In genomic region chr15:78869775-78870174, GRCm38 (mm10) we compare ENCODE assay signal across 8 mouse cellular contexts. TPM values are rescaled to one million over a fixed set of nuclear protein-coding genes. Genes with fewer than 3 reads are reported as not detected.
DNase-seq lines count a peak whose midpoint lies in the region; ATAC-seq and TF ChIP-seq lines count a peak whose summit lies in the region.

No protein-coding gene starts in this region.

- DNase-seq in hindbrain, embryonic 14.5 days (ENCODE audit: low spot score) = peak; percentile 82
- DNase-seq in Muller cell, postnatal 12 days (ENCODE audit: inconsistent ontology term) = peak; percentile 40
- DNase-seq in embryo, embryonic 10 days (ENCODE audit: low spot score) = peak; percentile 69
- DNase-seq in limb, embryonic 11.5 days (ENCODE audit: low spot score) = peak; percentile 66
- DNase-seq in testis, postnatal 14 days (ENCODE audit: low spot score) = no peak

- TF ChIP-seq CTCF in C2C12 (IDR thresholded peaks at IDR 0.05; ENCODE audit: control insufficient read depth, insufficient read depth, insufficient read length) = peak; percentile 22
- peak; percentile 72; the same call in 1 of the 2 replicates for TF ChIP-seq CTCF in small intestine, adult 2 months (IDR thresholded peaks at IDR 0.05; ENCODE audit: extremely low read depth, insufficient read length, insufficient replicate concordance, low read depth, low read length)

- WGBS in hindbrain, embryonic 14.5 days = 24% methylated on average over 6 of the region's 6 CpGs
- 25% methylated on average over 6 of the region's 6 CpGs for WGBS in hindbrain, embryonic 16.5 days
- 23% methylated on average over 6 of the region's 6 CpGs for WGBS in limb, embryonic 11.5 days
- 4% methylated on average over 6 of the region's 6 CpGs for WGBS in small intestine, adult 2 months

- H3K4me1 ChIP-seq in hindbrain, embryonic 14.5 days (replicated peaks; ENCODE audit: control insufficient read depth, insufficient read depth, low read length) = no peaks in the 10 kb centered on the region; the same call in 1 of the 2 replicates
- H3K4me1 ChIP-seq in hindbrain, embryonic 16.5 days (ENCODE audit: control insufficient read depth, insufficient read depth, low read depth, low read length) = peaks cover 5% of the 10 kb centered on the region; the same call in 1 of the 2 replicates
- H3K4me1 ChIP-seq in limb, embryonic 11.5 days (ENCODE audit: control insufficient read depth, insufficient read depth, low read length) = peaks cover 6% of the 10 kb centered on the region; the same call in 1 of the 2 replicates
- peaks cover 13% of the 10 kb centered on the region for H3K4me1 ChIP-seq in small intestine, adult 2 months (ENCODE audit: control insufficient read depth, insufficient read depth, insufficient read length, low read length)

- no peak overlapping the region for H3ac ChIP-seq in C2C12 (ENCODE audit: control insufficient read depth, insufficient read length, low read depth)

- no peak overlapping the region for H3K9ac ChIP-seq in hindbrain, embryonic 14.5 days
- H3K9ac ChIP-seq in hindbrain, embryonic 16.5 days (ENCODE audit: low read depth, low read length) = no peak overlapping the region
- no peak overlapping the region for H3K9ac ChIP-seq in limb, embryonic 11.5 days (ENCODE audit: low read length)

- TF ChIP-seq POLR2A in small intestine, adult 2 months (IDR thresholded peaks at IDR 0.05; ENCODE audit: low read depth, low read length) = no peak

- H3K27ac ChIP-seq in hindbrain, embryonic 14.5 days = no peak overlapping the region
- no peak overlapping the region for H3K27ac ChIP-seq in hindbrain, embryonic 16.5 days (ENCODE audit: low read depth, low read length)
- H3K27ac ChIP-seq in limb, embryonic 11.5 days (replicated peaks; ENCODE audit: low read depth, low read length) = no peak overlapping the region
- no peak overlapping the region for H3K27ac ChIP-seq in small intestine, adult 2 months (ENCODE audit: insufficient read depth, low read depth, low read length)

- no peak overlapping the region for H3K4me2 ChIP-seq in hindbrain, embryonic 14.5 days (replicated peaks)
- no peak overlapping the region for H3K4me2 ChIP-seq in hindbrain, embryonic 16.5 days (ENCODE audit: low read length)
- no peak overlapping the region for H3K4me2 ChIP-seq in limb, embryonic 11.5 days (ENCODE audit: low read depth, severe bottlenecking)

- no peaks in the 10 kb centered on the region for H3K36me3 ChIP-seq in hindbrain, embryonic 14.5 days (replicated peaks; ENCODE audit: control insufficient read depth, insufficient read depth)
- no peaks in the 10 kb centered on the region for H3K36me3 ChIP-seq in hindbrain, embryonic 16.5 days (ENCODE audit: control insufficient read depth, insufficient read depth, low read length)
- H3K36me3 ChIP-seq in C2C12 (ENCODE audit: control insufficient read depth, insufficient read depth) = no peaks in the 10 kb centered on the region
- H3K36me3 ChIP-seq in limb, embryonic 11.5 days (ENCODE audit: control insufficient read depth, insufficient read depth, low read length) = no peaks in the 10 kb centered on the region
- H3K36me3 ChIP-seq in small intestine, adult 2 months (ENCODE audit: control insufficient read depth, insufficient read depth, low read length) = no peaks in the 10 kb centered on the region

- H3K79me3 ChIP-seq in C2C12 (ENCODE audit: low read depth) = no peaks in the 10 kb centered on the region

- H3K9me3 ChIP-seq in hindbrain, embryonic 14.5 days (ENCODE audit: control insufficient read depth, low read length) = no peaks in the 10 kb centered on the region
- H3K9me3 ChIP-seq in hindbrain, embryonic 16.5 days (ENCODE audit: control insufficient read depth, low read length) = no peaks in the 10 kb centered on the region
- no peaks in the 10 kb centered on the region for H3K9me3 ChIP-seq in limb, embryonic 11.5 days (ENCODE audit: control insufficient read depth, low read length)

- no peak for ATAC-seq in hindbrain, embryonic 14.5 days (ENCODE audit: low FRiP score)
- ATAC-seq in hindbrain, embryonic 16.5 days = no peak
- ATAC-seq in limb, embryonic 11.5 days (ENCODE audit: insufficient number of reproducible peaks, low FRiP score, low TSS enrichment, low read depth) = no peak

- H3K27me3 ChIP-seq in hindbrain, embryonic 14.5 days (ENCODE audit: control insufficient read depth, insufficient read depth, low read length) = no peaks in the 10 kb centered on the region
- no peaks in the 10 kb centered on the region for H3K27me3 ChIP-seq in hindbrain, embryonic 16.5 days (replicated peaks; ENCODE audit: control insufficient read depth, insufficient read depth, low read length)
- no peaks in the 10 kb centered on the region for H3K27me3 ChIP-seq in C2C12 (ENCODE audit: control insufficient read depth, insufficient read depth, insufficient read length)
- no peaks in the 10 kb centered on the region for H3K27me3 ChIP-seq in limb, embryonic 11.5 days (ENCODE audit: control insufficient read depth, insufficient read depth, low read length)
- no peaks in the 10 kb centered on the region for H3K27me3 ChIP-seq in small intestine, adult 2 months (ENCODE audit: control insufficient read depth, insufficient read depth, low read length)

- H3K4me3 ChIP-seq in hindbrain, embryonic 14.5 days (replicated peaks; ENCODE audit: low read length) = no peak overlapping the region
- H3K4me3 ChIP-seq in hindbrain, embryonic 16.5 days (ENCODE audit: low read length) = no peak overlapping the region
- no peak overlapping the region for H3K4me3 ChIP-seq in C2C12 (ENCODE audit: insufficient read depth, poor library complexity, severe bottlenecking)
- H3K4me3 ChIP-seq in limb, embryonic 11.5 days (ENCODE audit: low read depth, low read length) = no peak overlapping the region
- H3K4me3 ChIP-seq in small intestine, adult 2 months (ENCODE audit: low read depth, low read length) = no peak overlapping the region

- H3K79me2 ChIP-seq in C2C12 (ENCODE audit: control insufficient read depth, insufficient read depth) = no peaks in the 10 kb centered on the region

TF ChIP-seq in C2C12, 6 proteins besides CTCF, POLR2A, EP300 and RAD21:
- peak; percentile 90 for TF ChIP-seq MAX (IDR thresholded peaks at IDR 0.05)
- no peak for TF ChIP-seq FOSL1 (IDR thresholded peaks at IDR 0.05; ENCODE audit: insufficient read depth, low read length, poor library complexity, severe bottlenecking)

RNA-seq across cellular contexts. Expression of gene Gga1, which starts 7.2 kb away (rescaled TPM):
- 40.1 and 43.0 TPM in 2 replicates for polyA plus RNA-seq in hindbrain, embryonic 14.5 days (2014; fragmentation: Nextera tagmentation; extraction: Ambion mirVana)
- 46.1 and 51.8 TPM in 2 replicates for polyA plus RNA-seq in hindbrain, embryonic 16.5 days (2015; fragmentation: Nextera tagmentation; extraction: Ambion mirVana)
- 71.2 TPM for polyA plus RNA-seq in C2C12 (2012; fragmentation: generic; extraction: Trizol)
- polyA plus RNA-seq in limb, embryonic 11.5 days (2014; fragmentation: Nextera tagmentation; extraction: Ambion mirVana) = 30.9 and 32.7 TPM in 2 replicates
- 62.5 and 105 TPM in 2 replicates for polyA plus RNA-seq in small intestine, adult 2 months (2012; rRNA removed)

RNA-seq across cellular contexts. Expression of gene Lgals2, which starts 14.4 kb away (rescaled TPM):
- not detected in 2 replicates for polyA plus RNA-seq in hindbrain, embryonic 14.5 days (2014; fragmentation: Nextera tagmentation; extraction: Ambion mirVana)
- polyA plus RNA-seq in hindbrain, embryonic 16.5 days (2015; fragmentation: Nextera tagmentation; extraction: Ambion mirVana) = not detected in 2 replicates
- 1.3 TPM for polyA plus RNA-seq in C2C12 (2012; fragmentation: generic; extraction: Trizol)
- not detected in 2 replicates for polyA plus RNA-seq in limb, embryonic 11.5 days (2014; fragmentation: Nextera tagmentation; extraction: Ambion mirVana)
- 637 and 2,134 TPM in 2 replicates for polyA plus RNA-seq in small intestine, adult 2 months (2012; rRNA removed)

RNA-seq across cellular contexts. Expression of gene Cdc42ep1, which starts 27.4 kb away (rescaled TPM):
- polyA plus RNA-seq in hindbrain, embryonic 14.5 days (2014; fragmentation: Nextera tagmentation; extraction: Ambion mirVana) = 10.7 and 11.2 TPM in 2 replicates
- 15.9 and 17.5 TPM in 2 replicates for polyA plus RNA-seq in hindbrain, embryonic 16.5 days (2015; fragmentation: Nextera tagmentation; extraction: Ambion mirVana)
- polyA plus RNA-seq in C2C12 (2012; fragmentation: generic; extraction: Trizol) = 55.2 TPM
- 11.2 and 12.6 TPM in 2 replicates for polyA plus RNA-seq in limb, embryonic 11.5 days (2014; fragmentation: Nextera tagmentation; extraction: Ambion mirVana)
- polyA plus RNA-seq in small intestine, adult 2 months (2012; rRNA removed) = 18.9 and 26.0 TPM in 2 replicates

RNA-seq across cellular contexts. Expression of gene Gm49510, which starts 29.7 kb away (rescaled TPM):
- polyA plus RNA-seq in hindbrain, embryonic 14.5 days (2014; fragmentation: Nextera tagmentation; extraction: Ambion mirVana) = 0.16 TPM in 1 of 2 replicates, not detected in the other
- 0.11 TPM in 1 of 2 replicates, not detected in the other for polyA plus RNA-seq in hindbrain, embryonic 16.5 days (2015; fragmentation: Nextera tagmentation; extraction: Ambion mirVana)
- 0.07 TPM for polyA plus RNA-seq in C2C12 (2012; fragmentation: generic; extraction: Trizol)
- 0.92 and 1.0 TPM in 2 replicates for polyA plus RNA-seq in limb, embryonic 11.5 days (2014; fragmentation: Nextera tagmentation; extraction: Ambion mirVana)
- 0.13 TPM in 1 of 2 replicates, not detected in the other for polyA plus RNA-seq in small intestine, adult 2 months (2012; rRNA removed)

RNA-seq across cellular contexts. Expression of gene Sh3bp1, which starts 29.8 kb away (rescaled TPM):
- polyA plus RNA-seq in hindbrain, embryonic 14.5 days (2014; fragmentation: Nextera tagmentation; extraction: Ambion mirVana) = 3.7 and 5.5 TPM in 2 replicates
- 4.5 and 6.7 TPM in 2 replicates for polyA plus RNA-seq in hindbrain, embryonic 16.5 days (2015; fragmentation: Nextera tagmentation; extraction: Ambion mirVana)
- polyA plus RNA-seq in C2C12 (2012; fragmentation: generic; extraction: Trizol) = 23.4 TPM
- polyA plus RNA-seq in limb, embryonic 11.5 days (2014; fragmentation: Nextera tagmentation; extraction: Ambion mirVana) = 45.0 and 50.9 TPM in 2 replicates
- polyA plus RNA-seq in small intestine, adult 2 months (2012; rRNA removed) = 41.3 and 48.8 TPM in 2 replicates

Comparison
In these comparisons a context has a peak if more than half of its experiments do, and no peak if none do; other contexts are left out.
1. RNA of gene Lgals2, which starts 14.4 kb away (polyA plus RNA-seq): 637 to 2,134 TPM in small intestine, adult 2 months; 1.3 TPM in C2C12 (single experiment), not detected in hindbrain, embryonic 14.5 days, not detected in hindbrain, embryonic 16.5 days and not detected in limb, embryonic 11.5 days; every median in the first group is over 100 times any median in the second.